Mouse (Mus musculus) spleen, postnatal 36 days (tissue): ENCODE results near the gene Rnf207.
A peak's percentile ranks its signal among the peaks of the same experiment; 100 is the strongest.

ENCODE experiments used
- DNase-seq, 2 experiments: peaks; one replicate each; pipeline ENCODE4 v3.0.0; 2022; ENCODE audit warnings: low spot score in 2 of 2, mixed read lengths in 1 of 2

The Rnf207 gene

GRCm38 (mm10) chr4:152332952-152333351 is 14.2 kb upstream of the Rnf207 start:
- DNase-seq = peak; percentile 27 to 30

GRCm38 (mm10) chr4:152328691-152329090 is 9.9 kb upstream of the Rnf207 start:
- DNase-seq = peak; percentile 26 to 36

GRCm38 (mm10) chr4:152326543-152326942 is 7.8 kb upstream of the Rnf207 start:
- no peak for DNase-seq

- DNase-seq = peak; percentile 95
These were observed 7.0 kb upstream of the Rnf207 start, which contains the start of gene Rpl22 for GRCm38 (mm10) chr4:152325574-152326411. Gene Rpl22 (plus strand): TSS chr4:152325742.

GRCm38 (mm10) chr4:152324641-152325562 is 6.1 kb upstream of the Rnf207 start:
- DNase-seq = no peak

- no peak for DNase-seq
These were observed 2.7 kb upstream of the Rnf207 start for GRCm38 (mm10) chr4:152321464-152321863.

GRCm38 (mm10) chr4:152317631-152318033 is 1.2 kb downstream of the Rnf207 start:
- no peak for DNase-seq

GRCm38 (mm10) chr4:152315498-152316213 is 3.1 kb downstream of the Rnf207 start:
- no peak for DNase-seq

GRCm38 (mm10) chr4:152313934-152314333 is 4.9 kb downstream of the Rnf207 start:
- DNase-seq = no peak

- DNase-seq = no peak
These were observed 5.6 kb downstream of the Rnf207 start for GRCm38 (mm10) chr4:152313211-152313632.

- DNase-seq = no peak
These were observed 6.6 kb downstream of the Rnf207 start for GRCm38 (mm10) chr4:152312186-152312585.

GRCm38 (mm10) chr4:152307542-152307941 is 11.3 kb downstream of the Rnf207 start:
- no peak for DNase-seq

GRCm38 (mm10) chr4:152305991-152306390 is 12.8 kb downstream of the Rnf207 start:
- DNase-seq = no peak

GRCm38 (mm10) chr4:152304685-152305084 is 14.1 kb downstream of the Rnf207 start:
- no peak for DNase-seq

GRCm38 (mm10) chr4:152303172-152303571 is 15.6 kb downstream of the Rnf207 start:
- no peak for DNase-seq

GRCm38 (mm10) chr4:152302012-152302411 is 16.8 kb downstream of the Rnf207 start:
- DNase-seq = no peak

GRCm38 (mm10) chr4:152300375-152300774 is 18.4 kb downstream of the Rnf207 start:
- DNase-seq = no peak

GRCm38 (mm10) chr4:152298836-152299235 is 20.0 kb downstream of the Rnf207 start:
- no peak for DNase-seq

GRCm38 (mm10) chr4:152296874-152297861 is 21.6 kb downstream of the Rnf207 start, which contains the start of gene Icmt:
Gene Icmt (plus strand): TSS chr4:152297227.
- peak; percentile 100 for DNase-seq

GRCm38 (mm10) chr4:152296371-152296770 is 22.4 kb downstream of the Rnf207 start:
- DNase-seq = no peak
